Mouse (Mus musculus): ENCODE results near the gene Coq5.

Coq5 gene

DNA sequence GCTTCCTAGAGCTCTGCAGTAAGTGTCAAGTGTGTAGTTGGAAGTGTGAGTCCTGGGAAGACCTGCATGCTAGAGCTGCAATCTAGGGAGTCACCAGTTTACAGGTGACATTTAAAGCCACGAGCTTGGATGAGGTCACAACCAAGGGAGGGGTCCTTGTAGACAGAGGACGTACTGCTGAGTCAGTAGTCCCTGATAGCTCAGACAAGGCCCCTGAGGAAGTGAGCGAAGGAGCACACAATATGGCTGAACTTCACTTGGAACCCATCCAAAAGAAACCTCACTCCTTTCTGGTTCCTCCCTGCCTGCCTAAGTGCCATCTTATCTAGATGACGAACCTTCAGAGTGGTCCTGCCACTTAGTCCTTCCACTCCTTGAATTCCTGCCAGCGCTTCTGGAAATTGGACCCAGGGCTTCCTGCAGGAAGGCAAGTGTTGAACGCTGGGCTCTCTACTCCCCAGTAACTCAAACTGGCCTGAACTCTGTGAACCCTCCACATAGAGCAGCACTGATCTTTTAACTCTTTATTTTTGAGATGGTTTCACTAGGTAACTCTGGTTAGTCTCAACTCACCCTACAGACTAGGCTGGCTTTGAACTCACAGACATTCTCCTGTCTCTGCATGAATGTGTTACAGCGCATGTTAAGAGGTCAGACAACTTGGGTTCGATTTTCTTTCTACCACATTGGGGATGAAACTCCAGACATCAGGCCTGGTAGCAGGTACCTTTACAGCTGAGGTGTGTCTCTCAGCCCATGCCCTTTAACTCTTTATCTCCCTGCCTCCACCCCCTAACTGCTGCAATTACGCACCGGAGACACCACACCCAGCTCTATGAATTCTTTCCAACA is 33.6 kb downstream of the Coq5 start:
- DNase-seq (ENCODE audit: low spot score): no peak

- DNase-seq (ENCODE audit: low spot score): no peak
Observed at GRCm38 (mm10) chr5:115313668-115313943, 34.1 kb downstream of the Coq5 start.

DNA sequence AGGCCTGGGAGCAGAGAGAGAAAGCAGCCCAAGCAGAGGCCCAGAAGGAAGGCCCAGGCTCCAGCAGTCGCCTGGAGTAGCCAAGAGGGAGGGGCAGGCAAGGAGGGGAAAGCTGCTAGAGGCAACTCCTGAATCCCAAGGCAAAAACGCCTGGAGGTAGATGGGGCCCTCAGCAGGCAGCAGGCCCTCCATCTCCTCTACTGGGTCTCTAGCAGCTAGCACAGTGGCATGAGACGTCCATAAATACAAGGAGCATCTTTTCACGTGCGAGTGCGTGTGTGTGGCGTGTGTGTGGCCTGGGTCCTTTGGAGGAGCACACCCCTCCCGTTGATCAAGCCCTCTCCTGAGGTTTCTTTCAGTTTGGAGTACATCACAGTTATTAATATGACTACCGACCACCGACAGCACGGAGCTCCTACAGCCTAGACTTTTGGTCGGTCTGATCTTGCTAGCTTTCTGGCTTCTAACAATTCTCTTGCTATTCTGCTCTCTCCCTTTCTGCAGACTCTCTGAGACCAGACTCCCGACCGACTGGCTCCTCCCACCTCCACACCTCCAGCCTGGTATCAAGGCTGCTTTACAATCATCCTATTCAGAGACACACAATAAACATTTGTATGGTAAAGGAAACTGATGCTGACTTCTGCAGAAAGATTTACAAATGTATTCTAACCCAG is 37.6 kb downstream of the Coq5 start:
- no peak for DNase-seq (ENCODE audit: low spot score)

DNA sequence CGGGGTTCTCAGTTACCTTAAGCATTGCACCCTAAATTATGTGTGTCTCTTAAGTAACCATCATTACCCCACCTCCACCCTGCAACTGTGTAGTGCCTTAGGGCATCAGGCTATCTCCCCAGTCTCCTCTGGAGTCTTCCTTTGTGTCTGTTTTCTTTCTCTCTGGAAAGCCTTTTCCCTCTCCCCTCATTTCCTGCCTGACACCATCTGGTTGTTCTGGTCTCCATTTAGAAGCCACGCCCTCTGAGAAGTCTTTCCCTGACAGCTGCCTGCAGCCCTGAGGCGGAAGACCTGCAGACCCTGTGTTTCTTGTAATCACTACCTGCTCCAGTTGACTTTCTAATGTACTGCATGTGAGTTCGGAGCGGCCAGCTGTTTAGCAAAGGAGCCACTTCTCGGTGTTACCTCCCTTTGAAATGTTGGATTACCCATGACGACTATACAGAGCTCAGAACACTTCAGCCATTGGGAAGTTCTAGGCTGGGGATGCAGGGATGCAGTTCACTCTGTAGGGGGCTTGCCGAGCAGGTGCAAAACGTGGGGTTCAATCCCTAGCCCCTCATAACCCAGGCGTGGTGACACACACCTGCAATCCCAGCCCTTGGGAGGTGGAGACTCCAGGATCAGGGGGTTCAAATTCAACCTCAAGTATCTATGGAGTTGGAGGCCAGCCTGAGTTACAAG is 38.3 kb downstream of the Coq5 start:
- DNase-seq (ENCODE audit: low spot score): no peak

DNA sequence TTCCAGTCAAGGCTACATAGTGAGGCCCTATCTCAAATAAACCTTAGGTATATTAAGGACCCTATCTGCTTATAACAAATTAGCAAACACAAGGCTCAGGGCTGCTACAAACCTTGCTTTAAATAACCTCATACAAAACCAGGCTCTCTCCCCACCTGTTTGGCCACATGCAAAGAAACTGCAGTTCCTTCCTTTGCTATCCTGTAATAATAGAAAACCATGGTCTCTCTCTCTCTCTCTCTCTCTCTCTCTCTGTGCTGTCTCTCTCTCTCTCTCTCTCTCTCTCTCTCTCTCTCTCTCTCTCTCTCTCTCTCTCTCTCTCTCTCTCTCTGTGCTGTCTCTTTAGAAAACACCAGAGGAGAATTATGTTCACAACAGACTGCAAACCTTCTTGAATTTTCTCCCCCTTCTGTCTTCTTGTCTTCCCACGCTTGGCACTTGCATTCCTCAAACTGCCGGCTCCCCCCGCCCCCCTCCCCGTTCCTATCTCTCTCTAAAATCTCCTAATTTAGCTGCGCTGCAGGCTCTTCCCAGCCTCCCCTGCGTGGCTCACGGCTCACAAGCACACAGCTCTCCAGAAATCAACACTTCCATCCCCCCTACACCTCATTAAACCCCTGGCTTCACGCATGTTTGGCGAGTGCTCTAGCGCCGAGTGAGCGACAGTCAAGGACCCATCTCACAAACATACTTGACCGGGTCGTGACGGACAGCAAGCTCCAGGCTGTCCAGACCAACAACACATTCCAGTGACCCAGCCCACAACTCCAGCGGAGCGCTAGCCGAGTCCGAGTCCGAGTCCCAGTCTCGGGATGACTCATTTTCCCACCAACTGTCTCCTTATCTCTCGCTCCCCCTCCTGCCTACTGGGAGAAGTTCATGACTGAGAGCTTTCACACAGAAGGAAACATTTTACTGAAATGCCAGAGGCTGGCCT is 39.8 kb downstream of the Coq5 start:
- peak; percentile 74 for DNase-seq (ENCODE audit: low spot score)

- DNase-seq (ENCODE audit: low spot score): no peak
Observed at GRCm38 (mm10) chr5:115326256-115326831, 46.9 kb downstream of the Coq5 start.

- DNase-seq (ENCODE audit: low spot score): peak; percentile 98
Observed at GRCm38 (mm10) chr5:115326875-115327609, 47.6 kb downstream of the Coq5 start, which contains the start of gene Srsf9. TSS of gene Srsf9 (plus strand) at chr5:115327177.

GRCm38 (mm10) chr5:115327610-115328548 is 48.4 kb downstream of the Coq5 start:
- peak; percentile 75 for DNase-seq (ENCODE audit: low spot score)

DNA sequence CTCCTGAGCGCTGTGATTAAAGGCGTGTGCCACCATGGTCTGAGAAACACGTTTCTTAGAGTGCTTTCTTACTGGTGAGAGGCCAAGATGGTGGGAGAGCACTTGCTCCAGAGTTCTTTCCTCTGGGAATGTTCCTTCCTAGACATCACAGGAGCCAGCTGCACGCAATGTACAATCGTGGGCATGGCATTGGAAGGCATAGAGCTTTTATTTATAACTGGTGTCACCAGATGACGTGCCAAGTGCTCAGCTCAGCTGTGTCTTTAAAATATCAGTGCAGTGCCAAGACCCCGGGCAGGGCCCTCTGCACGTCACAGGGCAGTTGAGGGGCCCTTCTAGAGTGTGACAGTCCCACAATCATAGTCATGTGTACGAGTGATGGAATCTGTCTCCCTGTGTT is 51.5 kb downstream of the Coq5 start:
- no peak for DNase-seq (ENCODE audit: low spot score)

DNA sequence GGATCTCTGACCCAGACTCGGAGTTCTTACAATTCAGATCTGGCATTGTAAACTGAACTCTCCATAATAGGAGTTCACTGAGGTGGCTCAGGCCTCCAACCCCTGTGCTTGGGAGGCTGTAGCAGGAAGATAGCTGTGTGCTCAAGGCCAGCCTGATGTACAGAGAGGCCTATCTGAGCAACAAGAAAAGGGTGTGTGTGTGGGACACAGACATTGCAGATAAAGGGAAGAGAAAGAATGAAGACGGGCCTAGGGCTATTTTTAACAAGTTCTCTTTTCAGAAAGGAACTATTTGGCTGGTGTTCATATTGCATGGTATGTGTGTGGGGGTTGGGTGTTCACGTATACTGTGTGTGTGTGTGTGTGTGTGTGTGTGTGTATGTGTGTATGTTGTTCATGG is 54.2 kb downstream of the Coq5 start:
- no peak for DNase-seq (ENCODE audit: low spot score)

DNA sequence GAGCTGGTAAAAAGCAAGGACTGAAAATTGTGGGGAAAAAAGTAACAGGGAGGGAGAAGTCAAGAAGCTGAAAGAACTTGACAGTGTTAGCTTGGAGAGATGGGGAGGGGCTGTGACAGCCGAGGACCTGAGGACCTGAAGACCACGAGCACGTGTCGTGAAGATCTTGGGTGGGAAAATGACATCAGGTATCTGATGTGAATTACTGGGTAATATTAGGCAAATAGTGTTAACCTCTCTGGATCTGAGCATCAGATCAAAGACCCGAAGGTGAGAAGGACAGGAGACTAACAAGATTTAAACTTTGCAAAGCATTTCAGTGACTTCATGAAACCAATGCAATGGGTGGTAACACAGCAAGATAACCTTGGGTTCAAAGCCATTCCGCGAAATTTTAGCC is 60.5 kb downstream of the Coq5 start:
- DNase-seq (ENCODE audit: low spot score): no peak

DNA sequence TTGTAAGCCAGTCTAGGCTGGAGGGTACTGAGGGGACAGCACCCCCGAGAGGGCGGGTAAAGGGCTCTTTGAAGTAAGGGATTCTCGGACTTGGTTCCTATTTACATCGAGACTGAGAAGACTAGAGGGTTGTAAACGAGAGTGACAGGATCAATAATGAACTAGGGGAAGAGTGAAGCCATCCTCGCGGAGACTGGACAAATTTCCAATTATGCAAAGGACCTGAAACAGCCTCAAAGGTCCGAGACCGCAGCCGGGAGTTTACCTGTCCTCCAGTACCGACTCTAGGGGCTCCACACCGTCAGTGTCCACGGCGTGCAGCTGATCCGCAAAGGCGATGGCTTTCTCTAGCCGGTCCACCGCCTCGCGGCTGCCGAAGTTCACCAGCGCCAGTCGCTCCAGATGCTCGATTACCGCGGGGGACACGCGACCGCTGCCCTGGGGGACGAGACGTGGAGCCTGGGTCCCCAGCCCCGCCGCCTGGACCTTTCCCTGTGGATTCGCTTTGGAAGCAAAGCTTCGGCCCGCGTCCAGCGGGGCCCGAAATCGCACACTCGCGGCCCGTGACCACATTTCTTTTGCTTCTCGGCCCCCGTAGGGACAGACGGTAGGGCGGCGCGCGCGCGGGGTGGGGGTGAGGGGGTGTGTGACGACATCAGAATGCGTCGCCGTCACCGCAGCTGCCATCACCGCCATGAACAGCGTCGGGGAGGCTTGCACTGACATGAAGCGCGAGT is 61.3 kb downstream of the Coq5 start, which contains the start of the genes Gatc and Triap1:
Gene Gatc (minus strand): TSS at position 602 of the 737 bp plus-strand sequence.
Gene Triap1 (plus strand): TSS at position 649 of the 737 bp plus-strand sequence.
- DNase-seq (ENCODE audit: low spot score): peak; percentile 95

DNA sequence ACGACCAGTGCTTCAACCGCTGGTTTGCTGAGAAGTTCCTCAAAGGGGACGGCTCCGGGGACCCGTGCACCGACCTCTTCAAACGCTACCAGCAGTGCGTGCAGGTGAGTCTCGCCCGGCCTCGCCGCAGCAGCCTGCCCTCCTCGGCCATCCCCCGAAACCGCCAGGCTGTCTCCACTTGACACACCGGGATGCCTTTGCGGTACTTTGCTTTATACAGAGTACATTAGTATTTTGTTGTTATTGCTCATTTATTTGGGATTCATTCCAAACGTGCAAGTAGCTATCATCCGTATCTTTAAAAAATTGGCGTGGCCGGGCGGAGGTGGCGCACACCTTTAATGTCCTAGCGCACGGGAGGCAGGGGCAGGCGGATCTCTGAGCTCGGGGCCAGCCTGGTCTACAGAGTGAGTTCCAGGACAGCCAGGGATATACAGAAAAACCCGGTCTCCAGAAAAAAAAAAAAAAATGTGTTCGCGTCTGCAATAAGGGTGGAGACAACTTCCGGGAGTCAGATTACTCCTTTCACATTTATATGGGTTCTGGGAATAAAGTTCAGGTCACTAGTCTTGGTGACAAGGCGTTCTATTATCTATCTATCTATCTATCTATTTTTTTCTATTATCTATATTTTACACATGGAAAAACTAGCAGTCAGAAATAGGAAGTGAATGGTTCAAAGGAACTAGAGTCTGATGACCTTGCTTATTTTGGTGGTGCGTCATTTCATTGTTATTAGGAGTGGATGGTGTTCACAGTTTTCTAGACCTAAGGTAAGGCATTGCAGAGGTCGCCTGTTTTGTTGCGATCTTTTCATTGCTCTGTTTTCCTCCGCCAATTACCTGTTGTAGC is 62.1 kb downstream of the Coq5 start:
- DNase-seq (ENCODE audit: low spot score): no peak

Data from testis, postnatal 10 days (tissue).